Mouse (Mus musculus) mature B cell (primary cell): ENCODE measurements at regions not wholly inside any gene's neighbourhood (a gene's known extent, or its start where the extent isn't known, plus 50 kb on each side); places are given as distances from the start of the nearest gene placed in this dataset.
"Not testable (repeated sequence)": the region's sequence is repeated elsewhere in the genome, so short reads cannot be mapped to it uniquely, and the experiment has no call there.

Experiments used
- in situ Hi-C: fragments of 300-500 bp; cut with MboI; formaldehyde crosslinking; loops from 2 replicates; pipeline ENCODE4 v1.14.3; 2019

- in situ Hi-C loops = no loop called here
Measured at GRCm38 (mm10) chr17:31732176-31732880, 54.7 kb downstream of the Cryaa start.

- in situ Hi-C loops = no loop called here
Measured at GRCm38 (mm10) chr17:31734521-31734920, 56.9 kb downstream of the Cryaa start.

GRCm38 (mm10) chr17:31736716-31737115 lies 59.1 kb downstream of the Cryaa start:
- in situ Hi-C loops = no loop called here

GRCm38 (mm10) chr17:31738249-31738648 lies 60.6 kb downstream of the Cryaa start:
- in situ Hi-C loops = no loop called here

- in situ Hi-C loops = no loop called here
Measured at GRCm38 (mm10) chr17:31739586-31739985, 62.0 kb downstream of the Cryaa start.

- in situ Hi-C loops = no loop called here
Measured at GRCm38 (mm10) chr17:31740059-31740458, 62.5 kb downstream of the Cryaa start.

GRCm38 (mm10) chr17:31743656-31744055 lies 66.0 kb downstream of the Cryaa start:
- in situ Hi-C loops = no loop called here

- in situ Hi-C loops = loop anchor here (5.0 kb wide), 1 partner anchor 101 kb away; no protein-coding TSS in a partner anchor
Measured at GRCm38 (mm10) chr17:31746198-31747111, 68.8 kb downstream of the Cryaa start.

GRCm38 (mm10) chr17:31747563-31747962 lies 70.0 kb downstream of the Cryaa start:
- in situ Hi-C loops = loop anchor here (5.0 kb wide), 1 partner anchor 100 kb away; no protein-coding TSS in a partner anchor

GRCm38 (mm10) chr17:31748158-31748557 lies 70.6 kb downstream of the Cryaa start:
- in situ Hi-C loops = loop anchor here (5.0 kb wide), 1 partner anchor 99 kb away; no protein-coding TSS in a partner anchor

GRCm38 (mm10) chr17:31748971-31749370 lies 71.4 kb downstream of the Cryaa start:
- in situ Hi-C loops = loop anchor here (5.0 kb wide), 1 partner anchor 98 kb away; no protein-coding TSS in a partner anchor

- in situ Hi-C loops = loop anchor here (5.0 kb wide), 1 partner anchor 64 kb away; no protein-coding TSS in a partner anchor
Measured at GRCm38 (mm10) chr17:31751262-31751661, 73.7 kb downstream of the Cryaa start.

GRCm38 (mm10) chr17:31753113-31753858 lies 75.7 kb downstream of the Cryaa start:
- in situ Hi-C loops = loop anchor here (5.0 kb wide), 1 partner anchor 66 kb away; no protein-coding TSS in a partner anchor

- in situ Hi-C loops = loop anchor here (5.0 kb wide), 1 partner anchor 67 kb away; no protein-coding TSS in a partner anchor
Measured at GRCm38 (mm10) chr17:31753859-31754229, 76.2 kb downstream of the Cryaa start.

GRCm38 (mm10) chr17:31760465-31760864 lies 82.9 kb downstream of the Cryaa start:
- in situ Hi-C loops = no loop called here

- in situ Hi-C loops = no loop called here
Measured at GRCm38 (mm10) chr17:31763078-31763477, 85.5 kb downstream of the Cryaa start.

GRCm38 (mm10) chr17:31766779-31767697 lies 88.6 kb downstream of the Sik1 start:
- in situ Hi-C loops = no loop called here

GRCm38 (mm10) chr17:31772201-31772820 lies 83.3 kb downstream of the Sik1 start:
- in situ Hi-C loops = no loop called here

- in situ Hi-C loops = not testable (repeated sequence)
Measured at GRCm38 (mm10) chr17:31773882-31774281, 81.7 kb downstream of the Sik1 start.

GRCm38 (mm10) chr17:31775037-31775436 lies 80.6 kb downstream of the Sik1 start:
- in situ Hi-C loops = no loop called here
